Mouse (Mus musculus): ENCODE data around the gene Pms2.

The Pms2 gene

DNA sequence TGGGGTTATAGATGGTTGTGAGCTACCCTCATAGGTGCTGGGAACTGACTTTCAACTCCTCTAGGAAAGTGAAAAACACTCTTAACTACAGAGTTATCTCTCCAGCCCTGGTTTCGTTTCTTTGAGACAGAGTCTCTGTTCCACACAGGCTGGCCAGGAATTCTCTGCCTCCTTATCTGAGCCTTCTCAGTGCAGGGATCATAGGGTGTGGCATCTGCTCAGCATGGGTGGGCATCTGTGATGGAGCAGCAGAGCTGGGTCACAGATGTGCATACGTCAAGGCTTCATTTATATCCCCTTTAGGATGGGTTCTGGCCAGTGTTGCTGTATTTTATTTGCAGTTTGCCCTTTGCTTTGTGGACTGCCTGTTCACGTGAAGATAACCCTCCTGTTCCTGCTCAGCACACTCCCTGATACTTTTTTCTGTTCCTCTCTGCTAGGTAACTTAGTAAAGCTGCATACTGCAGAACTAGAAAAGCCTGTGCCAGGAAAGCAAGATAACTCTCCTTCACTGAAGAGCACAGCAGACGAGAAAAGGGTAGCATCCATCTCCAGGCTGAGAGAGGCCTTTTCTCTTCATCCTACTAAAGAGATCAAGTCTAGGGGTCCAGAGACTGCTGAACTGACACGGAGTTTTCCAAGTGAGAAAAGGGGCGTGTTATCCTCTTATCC lies 15.2 kb downstream of the Pms2 start:
- no peaks in the 10 kb centered on the region for H3K4me1 ChIP-seq (replicated peaks; ENCODE audit: low read depth, low read length)
- TF ChIP-seq NANOG (IDR thresholded peaks at IDR 0.05; ENCODE audit: borderline replicate concordance, low read length) = no peak
- TF ChIP-seq CTCF (conservative IDR thresholded peaks at IDR 0.05; ENCODE audit: low read length) = no peak
- no peak for TF ChIP-seq POU5F1 (IDR thresholded peaks at IDR 0.05; ENCODE audit: borderline replicate concordance, low read length)
- H3K36me3 ChIP-seq (ENCODE audit: insufficient read depth, low read length) = peaks cover 96% of the 10 kb centered on the region
- H3K9me3 ChIP-seq (ENCODE audit: low read length) = no peaks in the 10 kb centered on the region
- no peaks in the 10 kb centered on the region for H3K27me3 ChIP-seq (ENCODE audit: insufficient read depth, low read length)
- no peak overlapping the region for H3K4me3 ChIP-seq (replicated peaks; ENCODE audit: low read length)

DNA sequence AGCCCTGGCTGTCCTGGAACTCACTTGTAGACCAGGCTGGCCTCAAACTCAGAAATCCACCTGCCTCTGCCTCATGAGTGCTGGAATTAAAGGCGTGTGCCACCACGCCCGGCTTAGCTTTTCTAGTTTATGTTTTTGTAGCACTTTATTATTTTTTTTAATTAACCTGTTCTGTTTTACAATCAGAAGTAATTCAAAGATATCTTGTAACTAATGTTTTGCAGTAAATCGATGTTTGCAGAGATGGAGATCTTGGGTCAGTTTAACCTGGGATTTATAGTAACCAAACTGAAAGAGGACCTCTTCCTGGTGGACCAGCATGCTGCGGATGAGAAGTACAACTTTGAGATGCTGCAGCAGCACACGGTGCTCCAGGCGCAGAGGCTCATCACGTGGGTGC lies 18.1 kb downstream of the Pms2 start, which contains the start of gene Gm42421:
Gene Gm42421 (plus strand): TSS at position 301 of the 400 bp plus-strand sequence.
- Histone ChIP-seq H3K9me3 (ENCODE audit: low read length) (no peaks in the 10 kb centered on the region), H3K4me3 (replicated peaks; ENCODE audit: low read length) (no peak within 1 kb of the TSS), H3K4me1 (replicated peaks; ENCODE audit: low read depth, low read length) (peaks cover 13% of the 10 kb centered on the region), H3K27me3 (ENCODE audit: insufficient read depth, low read length) (no peaks in the 10 kb centered on the region), H3K36me3 (ENCODE audit: insufficient read depth, low read length) (peaks cover 94% of the 10 kb centered on the region)
- no peak for TF ChIP-seq CTCF (conservative IDR thresholded peaks at IDR 0.05; ENCODE audit: low read length)
- no peak for TF ChIP-seq POU5F1 (IDR thresholded peaks at IDR 0.05; ENCODE audit: borderline replicate concordance, low read length)
- no peak for TF ChIP-seq NANOG (IDR thresholded peaks at IDR 0.05; ENCODE audit: borderline replicate concordance, low read length)

DNA sequence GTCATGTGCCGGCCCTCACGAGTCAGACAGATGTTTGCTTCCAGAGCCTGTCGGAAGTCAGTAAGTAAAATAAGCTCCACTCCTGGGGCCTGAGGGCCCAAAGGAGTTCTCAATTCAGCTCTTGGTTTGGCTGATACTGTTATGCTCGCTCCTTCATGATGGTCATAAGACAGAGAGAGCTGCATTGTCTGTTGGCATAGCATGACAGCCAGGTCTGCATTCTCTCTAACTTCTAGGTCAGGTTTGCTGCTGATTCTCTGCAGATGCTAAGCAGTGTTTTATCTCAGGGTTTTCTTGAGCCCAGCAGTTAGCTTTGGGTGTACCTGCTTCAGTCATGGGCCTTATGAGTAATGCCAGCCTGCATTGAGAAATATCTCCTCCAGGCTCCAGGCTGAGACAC lies 19.5 kb downstream of the Pms2 start:
- TF ChIP-seq NANOG (IDR thresholded peaks at IDR 0.05; ENCODE audit: borderline replicate concordance, low read length) = no peak
- no peak for TF ChIP-seq CTCF (conservative IDR thresholded peaks at IDR 0.05; ENCODE audit: low read length)
- TF ChIP-seq POU5F1 (IDR thresholded peaks at IDR 0.05; ENCODE audit: borderline replicate concordance, low read length) = no peak
- Histone ChIP-seq H3K36me3 (ENCODE audit: insufficient read depth, low read length) (peaks cover 80% of the 10 kb centered on the region), H3K9me3 (ENCODE audit: low read length) (no peaks in the 10 kb centered on the region), H3K4me3 (replicated peaks; ENCODE audit: low read length) (no peak overlapping the region), H3K27me3 (ENCODE audit: insufficient read depth, low read length) (no peaks in the 10 kb centered on the region), H3K4me1 (replicated peaks; ENCODE audit: low read depth, low read length) (peaks cover 21% of the 10 kb centered on the region)

DNA sequence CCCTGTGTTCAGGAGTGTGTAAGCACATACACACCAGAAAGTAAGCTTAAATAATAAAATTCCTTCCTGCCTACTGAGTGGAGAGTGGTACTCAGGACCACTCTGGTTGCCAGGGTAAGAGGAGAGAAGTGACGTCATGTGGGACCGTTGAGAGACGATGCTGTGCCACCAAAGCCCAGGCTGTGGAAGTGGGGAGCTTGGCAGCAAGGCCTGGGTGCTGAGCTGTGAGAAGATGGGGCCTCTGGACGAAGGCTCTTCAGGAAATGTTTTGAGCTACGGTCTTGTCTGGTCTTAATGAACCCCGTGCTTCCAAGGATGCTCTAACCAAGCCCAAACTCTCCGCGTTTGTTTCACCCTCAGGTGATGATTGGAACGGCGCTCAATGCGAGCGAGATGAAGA lies 20.9 kb downstream of the Pms2 start:
- Histone ChIP-seq H3K27me3 (ENCODE audit: insufficient read depth, low read length) (no peaks in the 10 kb centered on the region), H3K4me3 (replicated peaks; ENCODE audit: low read length) (no peak overlapping the region), H3K36me3 (ENCODE audit: insufficient read depth, low read length) (peaks cover 66% of the 10 kb centered on the region), H3K9me3 (ENCODE audit: low read length) (no peaks in the 10 kb centered on the region), H3K4me1 (replicated peaks; ENCODE audit: low read depth, low read length) (peaks cover 21% of the 10 kb centered on the region)
- no peak for TF ChIP-seq CTCF (conservative IDR thresholded peaks at IDR 0.05; ENCODE audit: low read length)
- TF ChIP-seq POU5F1 (IDR thresholded peaks at IDR 0.05; ENCODE audit: borderline replicate concordance, low read length) = no peak
- no peak for TF ChIP-seq NANOG (IDR thresholded peaks at IDR 0.05; ENCODE audit: borderline replicate concordance, low read length)

DNA sequence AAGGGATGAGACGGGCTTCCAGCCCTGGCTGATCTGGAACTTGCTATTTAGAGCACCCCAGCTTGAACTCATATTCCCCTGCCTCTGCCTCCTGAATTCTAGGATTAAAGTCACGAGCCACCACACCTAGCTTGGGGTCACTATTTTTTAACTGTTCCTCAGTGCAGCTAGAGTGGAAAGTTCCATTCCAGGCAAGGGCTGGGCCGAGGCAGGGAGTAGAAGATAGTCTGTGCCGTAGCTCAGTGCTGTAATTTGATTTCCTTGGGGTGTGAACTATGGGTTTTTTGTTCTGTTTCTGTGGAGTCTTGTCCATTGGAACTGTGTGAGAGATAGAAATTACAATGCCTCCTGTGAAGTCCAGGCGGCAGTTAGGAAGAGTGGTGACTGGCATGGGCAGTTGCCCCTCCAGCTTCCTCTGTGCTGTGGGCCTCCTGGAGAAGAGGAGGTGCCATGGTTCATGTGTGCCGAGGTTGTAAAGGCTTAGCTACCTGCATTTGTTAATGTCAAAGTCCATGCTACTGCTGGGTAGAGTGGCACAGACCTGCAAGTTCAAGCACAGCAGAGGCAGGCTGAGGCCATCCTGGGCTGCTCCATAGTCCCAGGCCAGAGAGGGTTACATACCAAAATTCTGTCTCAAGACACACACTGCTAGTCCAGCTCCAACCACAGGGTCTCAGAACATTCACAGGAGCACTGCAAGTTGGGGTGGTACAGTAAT lies 22.3 kb downstream of the Pms2 start:
- H3K27me3 ChIP-seq (ENCODE audit: insufficient read depth, low read length) = no peaks in the 10 kb centered on the region
- H3K4me3 ChIP-seq (replicated peaks; ENCODE audit: low read length) = no peak overlapping the region
- TF ChIP-seq NANOG (IDR thresholded peaks at IDR 0.05; ENCODE audit: borderline replicate concordance, low read length) (no peak), POU5F1 (IDR thresholded peaks at IDR 0.05; ENCODE audit: borderline replicate concordance, low read length) (no peak), CTCF (conservative IDR thresholded peaks at IDR 0.05; ENCODE audit: low read length) (no peak)

DNA sequence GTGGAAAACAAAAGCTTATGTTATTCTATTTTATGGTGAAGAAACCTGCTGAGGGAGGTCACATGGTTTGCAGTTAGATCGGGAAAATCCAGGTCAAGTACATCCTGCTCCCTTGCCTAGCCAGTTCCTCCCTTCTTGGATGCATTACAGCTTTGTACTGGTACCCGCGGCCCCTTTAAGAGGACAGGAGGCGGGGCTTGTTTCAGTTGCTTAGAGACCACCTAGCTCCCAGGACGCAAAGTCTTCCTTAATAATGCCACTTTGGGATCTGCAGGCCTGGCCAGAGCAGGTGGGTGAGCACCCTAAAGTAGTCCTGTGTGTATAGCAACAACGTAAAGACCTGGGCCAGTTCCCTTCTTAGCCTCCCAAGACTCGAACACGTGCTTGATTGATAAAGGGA lies 23.1 kb downstream of the Pms2 start, which contains the start of gene Rsph10b:
Gene Rsph10b (plus strand): TSS at position 205 of the 400 bp plus-strand sequence.
- Histone ChIP-seq H3K36me3 (ENCODE audit: insufficient read depth, low read length) (peaks cover 46% of the 10 kb centered on the region), H3K4me3 (replicated peaks; ENCODE audit: low read length) (peak within 1 kb of the TSS; percentile 56), H3K9me3 (ENCODE audit: low read length) (no peaks in the 10 kb centered on the region), H3K27me3 (ENCODE audit: insufficient read depth, low read length) (no peaks in the 10 kb centered on the region), H3K4me1 (replicated peaks; ENCODE audit: low read depth, low read length) (peaks cover 28% of the 10 kb centered on the region)
- TF ChIP-seq POU5F1 (IDR thresholded peaks at IDR 0.05; ENCODE audit: borderline replicate concordance, low read length) = no peak
- TF ChIP-seq CTCF (conservative IDR thresholded peaks at IDR 0.05; ENCODE audit: low read length) = no peak
- TF ChIP-seq NANOG (IDR thresholded peaks at IDR 0.05; ENCODE audit: borderline replicate concordance, low read length) = no peak

More for the DNA sequence above, 22.3 kb downstream of the Pms2 start:
- Histone ChIP-seq H3K4me1 (replicated peaks; ENCODE audit: low read depth, low read length) (peaks cover 22% of the 10 kb centered on the region), H3K9me3 (ENCODE audit: low read length) (no peaks in the 10 kb centered on the region), H3K36me3 (ENCODE audit: insufficient read depth, low read length) (peaks cover 52% of the 10 kb centered on the region)

DNA sequence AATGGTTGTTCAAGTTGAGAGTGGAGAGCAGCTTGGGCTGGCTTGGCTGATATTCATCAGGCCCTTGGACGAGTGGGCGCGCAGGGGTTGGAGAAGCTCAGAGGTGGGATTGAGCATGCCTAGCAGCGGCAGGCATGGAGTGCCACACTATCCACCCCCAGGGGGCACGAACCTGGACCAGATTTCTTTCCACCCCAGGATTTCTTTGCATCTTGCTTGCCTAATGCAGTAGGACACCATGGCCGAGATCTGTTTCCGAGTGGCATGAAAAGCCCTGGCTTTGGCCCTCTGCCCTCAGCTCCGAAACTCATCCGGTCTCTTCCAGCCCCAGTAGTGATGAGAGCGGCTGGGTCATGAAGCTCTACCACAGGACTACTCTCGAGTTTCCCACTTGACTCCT lies 23.6 kb downstream of the Pms2 start:
- Histone ChIP-seq H3K36me3 (ENCODE audit: insufficient read depth, low read length) (peaks cover 40% of the 10 kb centered on the region), H3K27me3 (ENCODE audit: insufficient read depth, low read length) (no peaks in the 10 kb centered on the region), H3K9me3 (ENCODE audit: low read length) (no peaks in the 10 kb centered on the region), H3K4me1 (replicated peaks; ENCODE audit: low read depth, low read length) (peaks cover 28% of the 10 kb centered on the region), H3K4me3 (replicated peaks; ENCODE audit: low read length) (peak overlapping the region; percentile 56)
- TF ChIP-seq POU5F1 (IDR thresholded peaks at IDR 0.05; ENCODE audit: borderline replicate concordance, low read length) (no peak), CTCF (conservative IDR thresholded peaks at IDR 0.05; ENCODE audit: low read length) (no peak), NANOG (IDR thresholded peaks at IDR 0.05; ENCODE audit: borderline replicate concordance, low read length) (no peak)

DNA sequence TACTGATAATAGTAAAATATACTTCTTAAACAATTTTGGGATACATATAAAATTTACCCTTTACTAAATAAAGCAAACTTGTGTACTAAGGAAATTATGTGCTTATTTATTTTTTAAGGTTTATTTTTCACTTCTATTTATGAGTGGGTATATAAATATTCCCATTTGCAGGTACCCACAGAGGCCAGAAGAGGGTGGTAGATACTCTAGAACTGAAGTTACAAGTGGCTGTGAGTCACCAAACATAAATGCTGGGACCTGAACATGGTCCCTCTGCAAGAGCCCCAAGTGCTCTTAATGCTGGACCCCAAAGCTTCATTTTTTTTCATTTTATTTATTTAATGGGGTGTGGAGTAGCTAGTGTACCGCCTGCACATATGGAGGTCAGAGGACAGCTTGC lies 24.1 kb downstream of the Pms2 start:
- TF ChIP-seq CTCF (conservative IDR thresholded peaks at IDR 0.05; ENCODE audit: low read length) (peak; percentile 41), POU5F1 (IDR thresholded peaks at IDR 0.05; ENCODE audit: borderline replicate concordance, low read length) (no peak)
- Histone ChIP-seq H3K9me3 (ENCODE audit: low read length) (no peaks in the 10 kb centered on the region), H3K36me3 (ENCODE audit: insufficient read depth, low read length) (peaks cover 36% of the 10 kb centered on the region), H3K27me3 (ENCODE audit: insufficient read depth, low read length) (no peaks in the 10 kb centered on the region), H3K4me1 (replicated peaks; ENCODE audit: low read depth, low read length) (peaks cover 28% of the 10 kb centered on the region), H3K4me3 (replicated peaks; ENCODE audit: low read length) (no peak overlapping the region)
